ENCODE assay signal across 8 mouse cellular contexts in genomic region chr19:29236658-29237385, GRCm38 (mm10). TPM values are rescaled to one million over a fixed set of nuclear protein-coding genes. Genes with fewer than 3 reads are reported as not detected.
DNase-seq lines count a peak whose midpoint lies in the region; ATAC-seq lines count a peak whose summit lies in the region.

No protein-coding gene starts in this region.

- ATAC-seq in forebrain, embryonic 15.5 days (replicated peaks): peak; percentile 64; the same call in 1 of the 2 replicates
- peak; percentile 64 for ATAC-seq in liver, embryonic 15.5 days (ENCODE audit: insufficient read depth)

- no peaks in the 10 kb centered on the region for H3K36me3 ChIP-seq in forebrain, embryonic 15.5 days
- no peaks in the 10 kb centered on the region for H3K36me3 ChIP-seq in forebrain, embryonic 10.5 days (replicated peaks)
- no peaks in the 10 kb centered on the region for H3K36me3 ChIP-seq in liver, embryonic 15.5 days (replicated peaks)

- WGBS in forebrain, embryonic 15.5 days: 46% methylated on average over 9 of the region's 9 CpGs
- WGBS in forebrain, embryonic 10.5 days: 53% methylated on average over 9 of the region's 9 CpGs
- WGBS in liver, embryonic 15.5 days (ENCODE audit: insufficient replicate concordance): 15% methylated on average over 9 of the region's 9 CpGs

- H3K27ac ChIP-seq in forebrain, embryonic 15.5 days (replicated peaks): no peak overlapping the region
- no peak overlapping the region for H3K27ac ChIP-seq in forebrain, embryonic 10.5 days
- H3K27ac ChIP-seq in liver, embryonic 15.5 days (replicated peaks): peak overlapping the region; percentile 77

- no peak overlapping the region for H3K4me2 ChIP-seq in forebrain, embryonic 15.5 days (replicated peaks)
- H3K4me2 ChIP-seq in liver, embryonic 15.5 days: peak overlapping the region; percentile 57

- H3K27me3 ChIP-seq in forebrain, embryonic 15.5 days: no peaks in the 10 kb centered on the region
- H3K27me3 ChIP-seq in forebrain, embryonic 10.5 days (ENCODE audit: poor library complexity, severe bottlenecking): no peaks in the 10 kb centered on the region
- H3K27me3 ChIP-seq in liver, embryonic 15.5 days: no peaks in the 10 kb centered on the region

- no peak overlapping the region for H3K4me3 ChIP-seq in forebrain, embryonic 15.5 days
- H3K4me3 ChIP-seq in forebrain, embryonic 10.5 days: no peak overlapping the region
- peak overlapping the region; percentile 22 for H3K4me3 ChIP-seq in liver, embryonic 15.5 days (replicated peaks)

- H3K9me3 ChIP-seq in forebrain, embryonic 15.5 days: no peaks in the 10 kb centered on the region
- no peaks in the 10 kb centered on the region for H3K9me3 ChIP-seq in forebrain, embryonic 10.5 days
- no peaks in the 10 kb centered on the region for H3K9me3 ChIP-seq in liver, embryonic 15.5 days (replicated peaks)

- H3K9ac ChIP-seq in forebrain, embryonic 15.5 days (replicated peaks): no peak overlapping the region
- peak overlapping the region; percentile 1; the same call in 1 of the 2 replicates for H3K9ac ChIP-seq in liver, embryonic 15.5 days

- peaks cover 4% of the 10 kb centered on the region; the same call in 1 of the 2 replicates for H3K4me1 ChIP-seq in forebrain, embryonic 15.5 days
- peaks cover 29% of the 10 kb centered on the region for H3K4me1 ChIP-seq in forebrain, embryonic 10.5 days
- H3K4me1 ChIP-seq in liver, embryonic 15.5 days (replicated peaks): peaks cover 72% of the 10 kb centered on the region

- DNase-seq in forebrain, embryonic 10.5 days (ENCODE audit: extremely low spot score, low spot score): no peak
- peak; percentile 36 for DNase-seq in retina, postnatal 1 day
- DNase-seq in retina, embryonic 14.5 days (ENCODE audit: low spot score): no peak
- peak; percentile 24 to 50 for DNase-seq in thymus, postnatal 36 days
- DNase-seq in cerebellum, postnatal 14 days: no peak
- no peak for DNase-seq in lung, postnatal 4 days

RNA-seq across cellular contexts. Expression of gene Jak2, which starts 14.8 kb away (rescaled TPM):
- polyA plus RNA-seq in forebrain, embryonic 15.5 days (2015; fragmentation: Nextera tagmentation; extraction: Ambion mirVana): 19.2 and 19.8 TPM in 2 replicates
- polyA plus RNA-seq in forebrain, embryonic 10.5 days (2016; fragmentation: Nextera tagmentation; extraction: Ambion mirVana): 5.3 and 6.1 TPM in 2 replicates
- polyA plus RNA-seq in liver, embryonic 15.5 days (2015; fragmentation: Nextera tagmentation; extraction: Ambion mirVana): 11.4 and 11.8 TPM in 2 replicates

Comparison
In these comparisons a context has a peak if more than half of its experiments do, and no peak if none do; other contexts are left out.
1. DNase-seq: peak in retina, postnatal 1 day (single experiment) and thymus, postnatal 36 days (2 of 2); none in forebrain, embryonic 10.5 days (single experiment), retina, embryonic 14.5 days (single experiment), cerebellum, postnatal 14 days (0 of 2) and lung, postnatal 4 days (0 of 2).